Mouse (Mus musculus): ENCODE results near the gene Cd48.

GRCm38 (mm10) chr1:171672854-171673475 lies 8.8 kb upstream of the Cd48 start:
- TF ChIP-seq CTCF (IDR thresholded peaks at IDR 0.05; ENCODE audit: insufficient read depth, low read depth, low read length) (no peak), POLR2A (IDR thresholded peaks at IDR 0.05; ENCODE audit: insufficient read depth, low read depth, low read length) (no peak)

Measured in olfactory bulb, adult 2 months (tissue).